Mouse (Mus musculus): ENCODE measurements around the gene Cpsf4l.
"Not testable (repeated sequence)": the region's sequence is repeated elsewhere in the genome, so short reads cannot be mapped to it uniquely, and the experiment has no call there.

The Cpsf4l gene

DNA sequence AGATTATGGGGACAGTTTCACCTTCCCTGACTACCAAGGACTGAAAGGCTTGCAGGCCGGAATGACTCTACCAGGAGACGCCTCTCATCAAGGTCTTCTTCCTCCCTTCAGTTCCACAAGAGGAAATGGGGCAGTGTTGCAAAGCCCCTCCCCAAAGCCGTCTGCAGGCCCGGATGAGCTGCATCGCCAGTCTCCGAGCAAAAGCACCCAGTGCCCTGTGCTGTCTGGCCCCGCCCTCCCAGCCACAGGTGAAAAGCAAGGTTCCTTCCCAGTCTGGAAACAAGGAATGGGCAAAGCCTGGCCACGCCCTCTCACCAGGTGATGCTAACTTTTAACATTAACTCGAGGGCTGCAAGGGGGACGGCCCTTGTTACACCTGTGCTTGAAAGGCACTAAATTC is 43.2 kb downstream of the Cpsf4l start:
- DNase-seq (ENCODE audit: low spot score in 2 of 2), result no peak

DNA sequence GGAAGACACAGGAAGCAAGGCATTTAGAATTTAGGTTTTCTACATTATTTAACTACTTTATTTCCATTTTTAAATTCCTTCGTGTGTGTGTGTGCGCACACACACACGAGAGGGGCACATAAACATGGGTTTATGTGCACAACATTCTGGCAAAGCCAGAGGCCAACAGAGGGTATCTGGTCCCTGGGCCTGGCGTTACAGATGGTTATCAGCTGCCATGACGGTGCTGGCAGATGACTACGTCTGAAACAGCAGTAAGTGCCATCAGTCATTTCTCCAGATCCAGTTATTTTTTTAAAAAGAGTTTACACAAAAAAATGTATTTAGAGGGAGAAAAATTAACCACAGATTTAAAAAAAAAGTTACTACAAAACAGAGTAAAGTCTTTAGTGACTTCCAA is 43.6 kb downstream of the Cpsf4l start:
- DNase-seq (ENCODE audit: low spot score in 2 of 2), result no peak

DNA sequence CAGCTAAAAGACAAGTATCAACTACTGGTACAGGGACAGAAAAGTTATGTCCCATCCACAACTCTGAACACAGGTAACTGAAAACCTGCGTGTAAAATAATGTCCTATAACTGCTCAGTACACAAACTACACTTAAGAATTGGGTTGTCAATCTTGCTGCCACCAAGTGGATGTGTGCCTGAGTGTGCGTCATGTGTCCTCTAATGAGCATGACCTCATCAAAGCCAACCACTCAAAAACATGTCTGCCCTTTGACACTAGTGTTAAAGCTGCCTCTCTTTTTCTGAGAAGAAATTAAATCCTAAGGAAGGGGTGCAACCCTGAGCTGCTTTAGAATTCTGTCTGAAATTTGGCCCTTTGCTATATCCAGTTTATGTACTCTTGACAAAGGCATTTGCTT is 45.5 kb downstream of the Cpsf4l start:
- DNase-seq (ENCODE audit: low spot score in 2 of 2), result no peak

DNA sequence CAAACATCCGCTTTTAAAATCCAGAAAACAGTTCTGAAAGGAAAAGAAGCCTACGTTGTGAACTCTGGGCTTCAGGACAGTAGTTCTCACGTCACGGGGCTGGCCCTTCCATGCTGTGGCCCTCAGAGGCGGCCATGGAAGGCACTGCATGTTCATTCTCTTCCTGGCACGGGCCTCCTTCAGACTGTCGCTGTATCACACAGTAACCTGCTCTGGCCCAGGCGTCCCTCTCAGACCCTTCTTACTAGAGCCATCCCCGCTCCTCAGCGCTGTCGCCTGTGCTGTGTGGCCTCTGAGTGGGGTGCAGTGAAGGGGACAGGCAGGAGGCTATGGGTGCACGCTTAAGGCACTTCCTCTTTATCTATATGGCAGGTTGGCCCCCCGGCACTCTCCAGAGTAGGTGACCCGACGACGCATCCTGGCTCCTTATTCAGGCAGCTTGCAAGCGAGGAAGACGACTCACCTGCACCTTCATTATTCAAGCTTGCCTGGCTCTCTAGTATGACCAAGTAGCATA is 47.9 kb downstream of the Cpsf4l start:
- no peak for DNase-seq (ENCODE audit: low spot score in 2 of 2)

DNA sequence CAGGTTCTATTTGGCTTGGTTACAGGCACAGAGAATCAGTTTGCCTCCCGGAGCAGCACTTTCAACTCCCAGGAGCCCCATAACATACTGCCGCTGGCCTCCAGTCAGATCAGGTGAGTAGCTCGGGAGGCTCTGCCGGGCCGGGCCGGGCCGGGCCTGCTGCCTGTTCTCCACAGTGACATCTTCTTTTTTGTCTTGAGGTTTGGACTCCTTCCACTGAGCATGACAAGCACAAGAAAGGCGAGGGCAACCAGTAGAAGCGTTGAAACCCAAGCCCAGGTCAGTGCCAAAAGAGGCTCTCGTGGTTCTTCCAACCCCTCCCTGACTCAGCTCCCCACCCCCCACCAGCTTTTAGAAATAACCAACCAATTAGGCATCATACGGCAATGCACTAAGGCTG is 48.9 kb downstream of the Cpsf4l start:
- no peak for DNase-seq (ENCODE audit: low spot score in 2 of 2)

DNA sequence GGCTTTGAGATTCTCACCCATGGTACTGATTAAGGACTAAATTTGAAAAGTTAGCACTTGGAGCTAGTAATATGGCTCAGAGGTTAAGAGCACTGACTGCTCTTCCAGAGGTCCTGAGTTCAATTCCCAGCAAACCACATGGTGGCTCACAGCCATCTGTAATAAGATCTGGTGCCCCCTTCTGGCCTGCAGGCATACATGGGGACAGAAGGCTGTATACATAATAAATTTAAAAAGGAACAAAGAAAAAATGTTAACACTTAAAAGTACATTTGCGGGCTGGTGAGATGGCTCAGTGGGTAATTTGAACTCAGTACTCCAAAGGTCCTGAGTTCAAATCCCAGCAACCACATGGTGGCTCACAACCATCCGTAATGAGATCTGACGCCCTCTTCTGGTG is 49.6 kb downstream of the Cpsf4l start:
- not testable (repeated sequence) for DNase-seq (ENCODE audit: low spot score in 2 of 2)

DNA sequence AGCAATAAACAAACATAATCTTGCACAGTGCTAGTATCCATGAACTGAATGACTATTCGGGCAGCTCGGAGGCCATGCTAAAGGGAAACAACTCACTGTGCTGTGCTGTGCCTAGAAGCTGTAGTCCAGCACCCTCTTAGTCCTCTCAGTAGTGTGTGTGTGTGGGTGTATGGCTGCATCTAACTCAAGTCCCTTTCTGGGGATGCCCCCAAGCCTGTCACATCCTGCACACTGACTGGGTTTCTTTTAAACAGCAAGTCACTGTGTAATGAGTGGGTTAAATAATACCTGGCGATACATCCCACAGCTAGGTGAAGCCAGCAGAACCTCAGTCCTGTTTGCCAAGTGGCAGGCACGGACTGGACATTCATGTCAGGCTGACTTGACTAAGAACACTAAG is 51.1 kb downstream of the Cpsf4l start:
- DNase-seq (ENCODE audit: low spot score in 2 of 2), result no peak

DNA sequence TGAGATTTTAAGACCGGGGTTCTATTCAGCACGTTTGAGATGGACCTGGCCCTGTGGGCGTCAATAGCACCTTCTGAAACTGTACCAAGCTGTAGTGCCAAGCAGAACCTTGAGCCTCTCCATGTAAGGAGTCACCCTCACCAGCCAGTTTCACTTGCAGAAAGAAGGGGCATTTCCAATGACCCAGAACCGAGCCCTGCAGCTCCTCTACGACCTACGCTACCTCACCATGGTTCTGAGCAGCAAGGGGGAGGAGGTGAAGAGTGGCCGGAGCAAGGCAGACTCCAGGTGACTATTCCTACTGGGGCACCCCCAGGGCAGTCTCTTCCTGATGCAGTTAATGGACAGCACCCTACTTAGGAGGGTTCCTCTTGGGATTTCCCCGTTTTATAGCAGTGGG is 51.5 kb downstream of the Cpsf4l start:
- no peak for DNase-seq (ENCODE audit: low spot score in 2 of 2)

DNA sequence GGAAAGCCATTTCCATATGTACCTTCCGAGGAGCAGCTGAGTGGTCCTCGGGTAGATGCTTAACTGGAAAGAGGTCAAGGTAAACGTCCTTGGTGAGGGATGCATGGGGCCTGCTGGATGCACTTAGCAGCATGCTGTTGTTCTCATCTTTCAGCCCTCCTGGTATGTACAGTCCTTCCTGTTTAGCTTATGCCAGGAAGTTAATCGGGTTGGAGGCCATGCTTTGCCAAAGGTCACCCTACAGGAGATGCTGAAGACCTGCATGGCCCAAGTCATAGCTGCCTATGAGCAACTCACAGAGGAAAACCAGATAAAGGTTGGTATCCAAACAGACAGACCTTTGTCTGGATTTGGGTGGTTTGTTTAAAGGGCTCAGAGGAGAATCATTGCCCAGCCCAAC is 52.6 kb downstream of the Cpsf4l start:
- DNase-seq (ENCODE audit: low spot score in 2 of 2), result no peak

DNA sequence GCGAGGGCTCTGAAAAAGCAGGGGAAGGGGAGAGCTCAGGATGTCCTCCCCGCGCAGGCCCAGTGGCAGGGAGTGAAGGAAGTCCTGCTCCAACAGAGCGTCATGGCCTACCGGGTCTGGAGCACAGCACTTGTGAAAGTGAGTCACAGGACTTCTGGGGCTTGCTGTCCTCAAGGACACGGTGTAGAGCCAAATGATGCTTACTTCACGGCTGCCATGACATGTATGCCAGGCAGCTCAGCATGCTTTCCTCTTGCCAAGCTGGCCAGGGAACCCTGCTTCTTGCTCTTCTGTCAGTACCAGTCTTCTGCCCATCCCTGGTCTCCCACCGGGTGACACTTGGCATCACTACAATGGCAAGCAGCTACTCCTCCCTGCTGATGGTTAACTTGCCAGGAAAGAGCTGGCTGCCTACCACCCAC is 53.3 kb downstream of the Cpsf4l start:
- DNase-seq (ENCODE audit: low spot score in 2 of 2), result no peak

DNA sequence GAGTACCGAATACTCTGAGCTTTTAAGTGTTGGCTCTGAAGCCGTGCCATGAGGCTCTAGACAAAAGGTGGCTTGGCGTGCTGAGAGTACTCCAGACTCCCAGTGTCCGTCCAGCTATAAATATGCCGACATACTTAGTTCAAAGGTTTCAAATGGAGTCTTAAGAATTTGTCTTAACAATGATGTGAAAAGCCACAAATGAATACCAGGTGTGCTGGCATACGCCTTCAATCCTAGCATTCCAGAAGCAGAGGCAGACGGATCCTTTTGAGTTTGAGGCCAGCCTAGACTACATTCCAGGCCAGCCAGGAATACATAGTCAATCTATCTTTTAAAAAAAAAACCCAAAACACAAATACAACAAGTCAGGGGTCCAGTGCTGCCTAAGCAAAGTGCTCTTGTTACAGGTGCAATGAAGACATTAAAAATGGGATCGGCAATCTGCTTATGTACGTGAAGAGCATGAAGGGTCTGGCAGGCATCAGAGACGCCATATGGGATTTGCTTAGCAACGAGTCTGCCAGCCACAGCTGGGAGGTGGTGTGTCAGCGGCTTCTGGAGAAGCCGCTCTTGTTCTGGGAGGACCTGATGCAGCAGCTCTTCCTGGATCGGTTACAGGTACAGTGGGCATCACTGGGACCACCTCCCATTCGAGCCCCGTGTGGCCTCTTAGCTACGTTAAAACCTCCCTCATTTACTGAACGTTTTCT is 55.1 kb downstream of the Cpsf4l start:
- DNase-seq (ENCODE audit: low spot score in 2 of 2), result no peak

DNA sequence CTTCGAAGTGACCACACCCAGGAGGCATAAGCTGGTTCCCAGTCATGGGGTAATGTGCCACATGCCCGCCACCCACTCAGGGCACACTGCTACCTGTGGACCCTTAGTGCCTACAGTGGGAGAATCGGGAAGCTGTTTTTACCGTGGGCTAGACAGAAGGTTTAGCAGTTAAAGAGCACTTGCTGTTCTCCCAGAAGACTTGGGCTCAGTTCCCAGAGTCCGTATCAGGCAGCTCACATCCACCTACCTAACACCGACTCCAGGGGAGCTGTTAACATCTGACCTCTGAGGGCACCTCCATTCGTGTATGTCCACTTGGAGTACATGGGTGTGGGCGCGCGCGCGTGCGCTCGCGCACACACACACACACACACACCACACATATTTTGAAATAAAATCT is 55.7 kb downstream of the Cpsf4l start:
- no peak for DNase-seq (ENCODE audit: low spot score in 2 of 2)

DNA sequence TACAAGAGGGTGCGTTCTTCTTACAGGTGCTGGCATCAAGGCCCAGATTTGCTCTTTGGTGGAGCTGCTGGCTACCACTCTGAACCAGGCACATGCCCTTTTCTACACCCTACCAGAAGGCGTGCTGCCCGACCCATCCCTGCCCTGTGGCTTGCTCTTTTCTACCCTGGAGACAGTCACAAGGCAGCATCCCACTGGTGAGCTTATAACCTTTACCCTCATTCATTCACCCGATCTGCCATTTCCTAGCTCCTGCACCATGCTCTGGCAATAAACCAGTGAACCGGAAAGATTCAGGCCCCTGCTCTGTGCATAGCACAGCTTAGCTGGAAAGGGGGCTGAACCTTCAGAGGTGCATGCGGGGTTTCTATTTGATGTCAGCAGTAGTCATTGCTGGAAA is 57.3 kb downstream of the Cpsf4l start:
- no peak for DNase-seq (ENCODE audit: low spot score in 2 of 2)

DNA sequence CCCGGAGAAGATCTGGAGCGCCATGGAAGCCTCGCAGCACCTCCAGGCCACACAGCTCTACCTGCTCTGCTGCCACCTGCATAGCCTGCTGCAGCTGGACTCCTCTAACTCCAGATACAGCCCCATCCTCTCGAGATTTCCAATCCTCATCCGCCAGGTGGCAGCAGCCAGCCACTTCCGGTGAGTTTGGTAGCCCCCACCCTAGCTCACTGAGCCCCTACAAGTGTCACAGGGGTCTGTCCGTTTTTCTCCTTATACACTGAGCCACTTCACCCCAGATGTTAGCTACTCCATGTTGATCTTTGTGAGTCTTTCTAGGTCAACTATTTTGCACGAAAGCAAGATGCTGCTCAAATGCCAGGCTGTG is 57.9 kb downstream of the Cpsf4l start:
- no peak for DNase-seq (ENCODE audit: low spot score in 2 of 2)

DNA sequence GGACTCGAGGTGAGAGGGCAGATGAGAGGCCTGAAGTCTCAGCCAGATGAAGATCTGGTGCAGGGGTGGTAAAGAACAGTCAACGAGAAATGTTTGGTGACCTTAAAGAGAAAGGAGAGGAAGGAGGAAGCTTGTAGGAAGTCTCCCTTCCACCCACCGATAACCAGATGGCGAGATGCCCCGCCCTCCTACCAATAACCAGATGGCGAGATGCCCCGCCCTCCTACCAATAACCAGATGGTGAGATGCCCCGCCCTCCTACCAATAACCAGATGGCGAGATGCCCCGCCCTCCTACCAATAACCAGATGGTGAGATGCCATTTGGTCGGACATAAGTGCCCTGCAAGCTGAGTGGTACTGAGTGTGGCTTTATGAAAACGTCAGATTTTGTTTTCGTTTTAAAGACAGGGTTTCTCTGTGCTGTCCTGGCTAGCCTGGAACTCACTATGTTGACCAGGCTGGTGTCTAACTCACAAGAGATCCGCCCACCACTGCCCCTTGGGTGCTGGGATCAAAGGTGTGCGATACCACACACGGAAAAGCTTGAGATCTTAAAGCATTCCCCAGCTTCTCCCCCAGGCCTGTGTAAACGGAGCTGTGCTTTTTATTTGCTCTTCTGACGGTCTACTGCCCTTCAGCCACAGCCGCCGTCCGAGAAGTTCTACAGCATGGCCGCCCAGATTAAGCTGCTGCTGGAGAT is 58.5 kb downstream of the Cpsf4l start:
- DNase-seq (ENCODE audit: low spot score in 2 of 2), result no peak

DNA sequence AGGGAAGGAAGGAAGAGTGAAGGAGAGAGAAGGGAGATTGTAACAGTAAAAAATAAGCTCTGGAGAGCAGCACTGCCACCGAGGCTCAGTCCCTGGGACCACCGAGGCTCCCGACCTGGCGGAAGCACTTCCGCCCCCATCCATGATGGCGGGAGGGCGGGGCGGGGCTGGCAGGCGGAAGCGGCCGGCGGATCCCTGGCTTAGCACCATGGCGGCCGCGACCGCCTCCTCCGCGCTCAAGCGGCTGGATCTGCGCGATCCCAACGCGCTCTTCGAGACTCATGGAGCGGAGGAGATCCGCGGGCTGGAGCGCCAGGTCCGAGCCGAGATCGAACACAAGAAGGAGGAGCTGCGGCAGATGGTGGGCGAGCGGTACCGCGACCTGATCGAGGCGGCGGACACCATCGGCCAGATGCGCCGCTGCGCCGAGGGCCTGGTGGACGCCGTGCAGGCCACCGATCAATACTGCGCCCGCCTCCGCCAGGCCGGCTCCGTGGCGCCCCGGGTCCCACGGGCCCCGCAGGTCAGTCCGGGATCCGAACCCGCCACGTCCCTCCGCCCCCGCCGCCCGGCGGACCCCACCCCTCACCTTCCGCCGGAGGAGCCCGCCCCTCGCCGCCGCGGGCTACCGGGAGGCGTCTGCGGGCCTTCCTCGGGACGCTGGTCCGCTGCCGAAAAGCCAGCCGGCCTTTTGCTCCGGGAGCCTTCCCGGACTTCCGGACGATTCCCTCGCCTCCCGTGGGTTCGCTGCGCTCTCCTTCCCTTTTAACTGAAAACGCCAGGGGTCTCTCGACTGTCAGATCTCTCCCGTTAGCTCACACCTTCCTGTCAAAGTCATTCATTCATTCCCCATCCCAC is 60.2 kb downstream of the Cpsf4l start, which contains the start of gene Slc39a11:
TSS of gene Slc39a11 (minus strand) at position 727 of the 858 bp plus-strand sequence.
- DNase-seq (ENCODE audit: low spot score in 2 of 2), result peak; percentile 51 to 57

DNA sequence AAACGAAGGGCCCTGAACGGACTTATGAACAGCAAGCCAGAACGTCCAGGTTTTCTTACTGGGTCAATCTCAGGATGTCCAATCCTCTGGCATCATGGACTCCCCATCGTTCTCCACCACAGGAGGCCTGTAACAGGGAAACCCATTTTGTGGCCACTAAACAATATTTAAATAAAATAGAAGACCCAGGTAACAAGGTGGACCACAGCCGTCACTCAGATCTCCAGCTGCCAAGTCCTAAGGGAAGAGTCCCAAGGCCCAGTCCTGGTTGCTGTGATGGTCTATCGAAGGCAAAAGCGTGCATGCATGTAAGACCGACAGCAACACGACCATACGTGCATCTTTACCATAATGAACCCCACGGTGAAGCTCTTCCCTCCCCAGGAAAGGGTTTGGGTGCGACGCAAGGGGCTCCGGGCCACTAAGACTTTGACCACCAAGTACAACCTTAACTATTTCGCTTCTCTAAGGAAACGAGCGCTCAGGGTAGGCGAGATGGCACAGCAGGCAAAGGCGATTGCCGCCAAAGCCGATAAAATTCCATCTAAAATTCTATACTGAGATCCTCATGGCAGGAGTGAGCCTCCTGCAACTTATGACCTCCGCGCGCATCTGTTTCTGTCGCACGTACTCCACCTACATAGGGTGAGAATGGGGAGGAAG is 61.0 kb downstream of the Cpsf4l start, which contains the start of gene Cog1:
TSS of gene Cog1 (plus strand) at position 480 of the 663 bp plus-strand sequence.
- no peak for DNase-seq (ENCODE audit: low spot score in 2 of 2)

Data from heart, adult 9 months (tissue).